In genomic region chr7:28393272-28393951, GRCm38 (mm10) we compare ENCODE assay signal across 8 mouse cellular contexts. TPM values are rescaled to one million over a fixed set of nuclear protein-coding genes. Genes with fewer than 3 reads are reported as not detected.
DNase-seq lines count a peak whose midpoint lies in the region; ATAC-seq and TF ChIP-seq lines count a peak whose summit lies in the region.

No protein-coding gene starts in this region.

- H3K9ac ChIP-seq in heart, embryonic 15.5 days = peak overlapping the region; percentile 77
- H3K9ac ChIP-seq in liver, postnatal 0 days (replicated peaks) = peak overlapping the region; percentile 92

- H3K27me3 ChIP-seq in heart, embryonic 15.5 days = no peaks in the 10 kb centered on the region
- no peaks in the 10 kb centered on the region for H3K27me3 ChIP-seq in G1E (ENCODE audit: insufficient read depth, low read length)
- H3K27me3 ChIP-seq in liver, postnatal 0 days (ENCODE audit: insufficient read depth, low read length) = no peaks in the 10 kb centered on the region

- no peak for DNase-seq in heart, postnatal 10 days
- DNase-seq in G1E (ENCODE audit: low spot score) = no peak
- no peak for DNase-seq in liver, postnatal 0 days
- DNase-seq in natural killer cell, adult 2 months (ENCODE audit: low spot score in 2 of 2) = no peak
- no peak for DNase-seq in ovary, adult 18-20 months (ENCODE audit: low spot score)
- no peak for DNase-seq in layer of hippocampus, postnatal 25 days (ENCODE audit: extremely low spot score in 1 of 2, low spot score in 1 of 2)

- intact Hi-C loops in heart, postnatal 10 days (cut with DNase I) = no loop called here

- H3K4me2 ChIP-seq in heart, embryonic 15.5 days = peak overlapping the region; percentile 95
- peak overlapping the region; percentile 99 for H3K4me2 ChIP-seq in liver, postnatal 0 days (ENCODE audit: low read depth, low read length)

- WGBS in heart, embryonic 15.5 days = 7% methylated on average over 22 of the region's 22 CpGs
- WGBS in liver, postnatal 0 days (ENCODE audit: insufficient replicate concordance) = 7% methylated on average over 22 of the region's 22 CpGs

- no peak for TF ChIP-seq EP300 in liver, postnatal 0 days (IDR thresholded peaks at IDR 0.05; ENCODE audit: low read depth)

- no peak for TF ChIP-seq CTCF in G1E (IDR thresholded peaks at IDR 0.05; ENCODE audit: low read depth, low read length)
- TF ChIP-seq CTCF in liver, postnatal 0 days (IDR thresholded peaks at IDR 0.05; ENCODE audit: low read depth) = no peak

- peak overlapping the region; percentile 83 for H3K27ac ChIP-seq in heart, embryonic 15.5 days
- H3K27ac ChIP-seq in liver, postnatal 0 days (ENCODE audit: low read depth) = peak overlapping the region; percentile 72

- H3K9me3 ChIP-seq in heart, embryonic 15.5 days (replicated peaks) = no peaks in the 10 kb centered on the region
- no peaks in the 10 kb centered on the region for H3K9me3 ChIP-seq in G1E (replicated peaks)
- H3K9me3 ChIP-seq in liver, postnatal 0 days (ENCODE audit: low read length) = no peaks in the 10 kb centered on the region

- H3K36me3 ChIP-seq in heart, embryonic 15.5 days = peaks cover 55% of the 10 kb centered on the region
- H3K36me3 ChIP-seq in G1E (replicated peaks) = peaks cover 70% of the 10 kb centered on the region
- H3K36me3 ChIP-seq in liver, postnatal 0 days (replicated peaks; ENCODE audit: insufficient read depth, low read length) = peaks cover 44% of the 10 kb centered on the region

- H3K4me3 ChIP-seq in heart, embryonic 15.5 days = peak overlapping the region; percentile 79
- peak overlapping the region; percentile 95 for H3K4me3 ChIP-seq in G1E (ENCODE audit: low read depth, low read length)
- H3K4me3 ChIP-seq in liver, postnatal 0 days (ENCODE audit: low read depth, low read length) = peak overlapping the region; percentile 86

- ATAC-seq in heart, embryonic 15.5 days (replicated peaks; ENCODE audit: insufficient number of reproducible peaks, insufficient read depth, low FRiP score, low read depth) = no peak
- ATAC-seq in G1E (ENCODE audit: extremely low read depth, insufficient number of reproducible peaks, low FRiP score, poor library complexity, severe bottlenecking) = no peak
- peak; percentile 51 for ATAC-seq in granulocyte monocyte progenitor cell, adult 5-6 weeks (replicated peaks; ENCODE audit: poor library complexity, severe bottlenecking)
- peak; percentile 1; the same call in 1 of the 2 replicates for ATAC-seq in liver, postnatal 0 days

- peaks cover 20% of the 10 kb centered on the region for H3K4me1 ChIP-seq in heart, embryonic 15.5 days (replicated peaks)
- H3K4me1 ChIP-seq in G1E (ENCODE audit: insufficient read depth, low read depth, low read length) = peaks cover 24% of the 10 kb centered on the region
- peaks cover 15% of the 10 kb centered on the region for H3K4me1 ChIP-seq in liver, postnatal 0 days (ENCODE audit: insufficient read depth)

RNA-seq across cellular contexts. Expression of gene Paf1, which starts 0.7 kb away (rescaled TPM):
- 66.8 and 73.0 TPM in 2 replicates for polyA plus RNA-seq in heart, embryonic 15.5 days (2015; fragmentation: Nextera tagmentation; extraction: Ambion mirVana)
- 10 to 100 TPM; 41.7 to 51.2 TPM for total RNA-seq in heart, postnatal 10 days (2021)
- total RNA-seq in G1E (2014; fragmentation: Nextera tagmentation) (66.6 and 68.5 TPM in 2 replicates), G1E (2017) (69.1 and 96.2 TPM in 2 replicates)
- polyA plus RNA-seq in G1E (2012) = 103 and 170 TPM in 2 replicates
- 97.6 and 111 TPM in 2 replicates for total RNA-seq in granulocyte monocyte progenitor cell, adult 5-6 weeks (2014; fragmentation: Nextera tagmentation)
- 136 and 170 TPM in 2 replicates for total RNA-seq in granulocyte monocyte progenitor cell, adult 5-6 weeks (2017)
- polyA plus RNA-seq in liver, postnatal 0 days (2015; fragmentation: Nextera tagmentation; extraction: Ambion mirVana) = 16.9 and 21.1 TPM in 2 replicates
- total RNA-seq in layer of hippocampus, postnatal 25 days (2021) = 10 to 100 TPM; 63.0 to 69.3 TPM

RNA-seq across cellular contexts. Expression of gene Med29, which starts 0.9 kb away (rescaled TPM):
- polyA plus RNA-seq in heart, embryonic 15.5 days (2015; fragmentation: Nextera tagmentation; extraction: Ambion mirVana) = 42.0 and 45.7 TPM in 2 replicates
- 10 to 100 TPM; 20.7 to 22.6 TPM for total RNA-seq in heart, postnatal 10 days (2021)
- total RNA-seq in G1E (2014; fragmentation: Nextera tagmentation) (15.4 and 21.9 TPM in 2 replicates), G1E (2017) (17.7 and 21.0 TPM in 2 replicates)
- 11.2 and 14.8 TPM in 2 replicates for polyA plus RNA-seq in G1E (2012)
- total RNA-seq in granulocyte monocyte progenitor cell, adult 5-6 weeks (2014; fragmentation: Nextera tagmentation) = 19.2 and 25.5 TPM in 2 replicates
- 16.7 and 18.5 TPM in 2 replicates for total RNA-seq in granulocyte monocyte progenitor cell, adult 5-6 weeks (2017)
- polyA plus RNA-seq in liver, postnatal 0 days (2015; fragmentation: Nextera tagmentation; extraction: Ambion mirVana) = 18.0 and 18.6 TPM in 2 replicates
- total RNA-seq in layer of hippocampus, postnatal 25 days (2021) = 10 to 100 TPM; 19.3 to 22.0 TPM

RNA-seq across cellular contexts. Expression of gene Zfp36, which starts 13.4 kb away (rescaled TPM):
- 13.6 and 14.7 TPM in 2 replicates for polyA plus RNA-seq in heart, embryonic 15.5 days (2015; fragmentation: Nextera tagmentation; extraction: Ambion mirVana)
- 10 to 100 TPM; 12.7 to 15.8 TPM for total RNA-seq in heart, postnatal 10 days (2021)
- total RNA-seq in G1E (2014; fragmentation: Nextera tagmentation) (39.0 and 42.8 TPM in 2 replicates), G1E (2017) (20.4 and 21.3 TPM in 2 replicates)
- polyA plus RNA-seq in G1E (2012) = 25.5 and 28.3 TPM in 2 replicates
- 37.1 and 55.8 TPM in 2 replicates for total RNA-seq in granulocyte monocyte progenitor cell, adult 5-6 weeks (2014; fragmentation: Nextera tagmentation)
- total RNA-seq in granulocyte monocyte progenitor cell, adult 5-6 weeks (2017) = 30.8 and 41.3 TPM in 2 replicates
- polyA plus RNA-seq in liver, postnatal 0 days (2015; fragmentation: Nextera tagmentation; extraction: Ambion mirVana) = 13.5 and 21.1 TPM in 2 replicates
- 1 to 10 TPM; 2.7 to 2.8 TPM for total RNA-seq in layer of hippocampus, postnatal 25 days (2021)

RNA-seq across cellular contexts. Expression of gene Plekhg2, which starts 21.0 kb away (rescaled TPM):
- polyA plus RNA-seq in heart, embryonic 15.5 days (2015; fragmentation: Nextera tagmentation; extraction: Ambion mirVana) = 34.3 and 46.7 TPM in 2 replicates
- 10 to 100 TPM; 36.0 to 42.3 TPM for total RNA-seq in heart, postnatal 10 days (2021)
- total RNA-seq in G1E (2014; fragmentation: Nextera tagmentation) = 2.9 and 5.2 TPM in 2 replicates
- total RNA-seq in G1E (2017) = 1.7 and 3.4 TPM in 2 replicates
- 8.0 and 8.2 TPM in 2 replicates for polyA plus RNA-seq in G1E (2012)
- 4.1 and 6.1 TPM in 2 replicates for total RNA-seq in granulocyte monocyte progenitor cell, adult 5-6 weeks (2014; fragmentation: Nextera tagmentation)
- 0.88 and 1.1 TPM in 2 replicates for total RNA-seq in granulocyte monocyte progenitor cell, adult 5-6 weeks (2017)
- polyA plus RNA-seq in liver, postnatal 0 days (2015; fragmentation: Nextera tagmentation; extraction: Ambion mirVana) = 2.8 and 3.9 TPM in 2 replicates
- total RNA-seq in layer of hippocampus, postnatal 25 days (2021) = 1 to 10 TPM; 6.2 to 8.9 TPM

RNA-seq across cellular contexts. Expression of gene Rps16, which starts 43.0 kb away (rescaled TPM):
- 534 and 573 TPM in 2 replicates for polyA plus RNA-seq in heart, embryonic 15.5 days (2015; fragmentation: Nextera tagmentation; extraction: Ambion mirVana)
- total RNA-seq in heart, postnatal 10 days (2021) = 100 to 1,000 TPM; 768 to 852 TPM
- total RNA-seq in G1E (2014; fragmentation: Nextera tagmentation) = 848 and 905 TPM in 2 replicates
- total RNA-seq in G1E (2017) = 900 and 1,212 TPM in 2 replicates
- 1,941 and 2,248 TPM in 2 replicates for polyA plus RNA-seq in G1E (2012)
- 4,181 and 4,473 TPM in 2 replicates for total RNA-seq in granulocyte monocyte progenitor cell, adult 5-6 weeks (2014; fragmentation: Nextera tagmentation)
- total RNA-seq in granulocyte monocyte progenitor cell, adult 5-6 weeks (2017) = 929 and 980 TPM in 2 replicates
- 653 and 673 TPM in 2 replicates for polyA plus RNA-seq in liver, postnatal 0 days (2015; fragmentation: Nextera tagmentation; extraction: Ambion mirVana)
- 100 to 1,000 TPM; 431 to 496 TPM for total RNA-seq in layer of hippocampus, postnatal 25 days (2021)

Comparison
In these comparisons a context has a peak if more than half of its experiments do, and no peak if none do; other contexts are left out.
1. ATAC-seq: peak in granulocyte monocyte progenitor cell, adult 5-6 weeks (single experiment) and liver, postnatal 0 days (single experiment); none in heart, embryonic 15.5 days (single experiment) and G1E (single experiment).
2. Peak in every context shown above with its lines, with median percentiles within 50 percentile points of each other: H3K4me3 ChIP-seq.